Mouse (Mus musculus): ENCODE data around the gene Rsl1.
"Not testable (repeated sequence)": the region's sequence is repeated elsewhere in the genome, so short reads cannot be mapped to it uniquely, and the experiment has no call there.

Rsl1 gene

GRCm38 (mm10) chr13:67172991-67173722 is at the start of gene Rsl1:
Gene Rsl1 (plus strand): TSS chr13:67173182.
- peak; percentile 61 to 68 for DNase-seq

DNA sequence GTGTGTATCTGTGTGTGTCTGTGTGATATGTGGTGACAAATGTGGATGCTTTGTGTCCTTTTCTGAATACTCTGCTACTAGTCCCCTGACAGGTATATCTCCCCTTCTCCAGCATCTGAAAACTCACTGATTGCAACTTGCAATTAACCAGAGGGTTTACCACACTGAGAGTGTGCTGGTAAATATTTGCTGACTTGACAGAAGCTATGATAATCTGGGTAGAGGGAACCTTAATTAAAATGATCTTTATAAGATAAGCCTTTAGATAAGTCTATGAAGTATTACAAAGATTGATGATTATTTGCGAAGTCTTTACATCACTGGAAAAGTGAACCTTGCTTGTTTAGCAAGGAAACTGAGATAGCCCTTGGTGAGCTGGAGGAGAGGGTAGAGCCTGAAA is 48.5 kb upstream of the Rsl1 start:
- DNase-seq = no peak

GRCm38 (mm10) chr13:67127507-67127906 is 45.5 kb upstream of the Rsl1 start:
- not testable (repeated sequence) for DNase-seq

DNA sequence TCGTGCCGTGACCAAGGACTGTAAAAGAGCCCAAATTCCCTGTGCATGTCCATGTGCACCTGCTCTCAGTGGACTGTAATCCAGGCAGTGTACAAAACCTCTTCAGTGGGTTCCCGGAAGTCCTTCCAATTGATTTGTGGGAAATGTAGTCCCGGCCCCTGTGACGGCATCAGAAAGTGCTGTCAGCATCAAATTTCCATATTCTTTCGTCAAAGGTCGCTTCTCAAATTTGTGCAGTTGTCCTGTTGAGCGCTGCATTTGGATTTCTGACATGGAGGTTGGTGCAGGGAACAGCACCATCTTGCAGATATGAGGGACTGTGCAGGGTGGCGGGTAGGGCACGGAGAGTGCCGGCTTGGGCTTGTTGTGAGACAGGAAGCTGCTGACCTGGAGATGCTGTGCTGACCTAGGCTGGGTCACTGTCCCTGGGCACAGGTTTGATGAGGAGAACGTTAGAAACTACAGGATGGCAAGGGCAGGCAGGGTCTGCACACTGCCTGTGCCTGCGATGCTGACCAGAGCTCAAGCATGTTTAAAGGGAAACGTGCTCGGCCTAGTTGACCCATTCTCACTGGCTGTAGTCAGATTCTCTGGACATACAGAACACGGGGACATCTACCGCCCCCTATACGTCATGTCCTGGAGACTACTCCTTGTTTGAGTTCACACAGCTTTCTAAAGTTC is 44.8 kb upstream of the Rsl1 start:
- DNase-seq = peak; percentile 51 to 62

GRCm38 (mm10) chr13:67166122-67166521 is 6.9 kb upstream of the Rsl1 start:
- not testable (repeated sequence) for DNase-seq

GRCm38 (mm10) chr13:67173723-67174055 is 707 bp downstream of the Rsl1 start:
- DNase-seq = no peak

DNA sequence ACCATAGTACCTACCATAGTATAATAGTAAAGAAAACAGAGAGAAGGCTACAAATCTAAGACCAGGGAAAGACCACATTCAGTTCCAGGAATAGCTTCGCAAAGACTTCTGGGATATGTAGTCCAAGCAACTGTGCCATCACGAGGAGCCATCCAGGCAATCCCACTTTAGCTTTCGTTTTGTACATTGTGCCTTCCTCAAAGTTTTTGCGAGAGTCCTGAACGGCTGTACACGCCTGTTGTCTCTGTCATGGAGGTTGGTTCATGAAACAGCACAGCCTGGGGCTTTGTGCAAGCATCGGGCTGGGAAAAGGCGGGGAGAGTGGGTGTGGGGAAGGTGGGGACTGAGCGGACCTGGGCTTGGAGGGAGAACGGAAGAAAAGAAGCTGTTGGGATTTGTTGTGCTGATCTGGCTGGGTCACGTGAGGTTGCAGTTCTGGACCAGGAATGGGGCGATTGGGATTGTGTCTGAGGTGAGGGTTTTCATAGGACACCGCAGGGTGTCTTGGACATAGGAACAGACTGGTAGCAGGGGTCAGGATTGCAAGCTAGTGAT is 21.4 kb downstream of the Rsl1 start, which contains the start of gene Zfp455:
Zfp455 (plus strand) TSS at position 167 of the 555 bp plus-strand sequence.
- peak in 1 of 2 experiments; percentile 21 for DNase-seq

DNA sequence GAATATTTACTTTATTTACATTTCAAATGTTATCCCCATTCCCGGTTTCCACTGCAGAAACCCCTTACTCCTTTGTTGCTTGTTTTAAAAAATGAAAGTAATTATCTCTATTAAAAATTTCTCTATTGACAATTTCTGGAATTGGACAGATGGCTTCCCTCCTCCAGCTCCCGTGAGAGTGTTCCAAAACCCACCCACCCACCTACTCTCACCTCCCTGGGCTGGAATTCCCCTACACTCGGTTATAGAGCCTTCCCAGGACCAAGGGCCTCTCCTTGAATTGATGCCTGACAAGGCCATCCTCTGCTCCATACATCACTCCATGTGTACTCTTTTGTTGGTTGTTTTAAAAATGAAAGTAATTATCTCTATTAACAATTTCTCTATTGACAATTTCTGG is 28.7 kb downstream of the Rsl1 start:
- DNase-seq = no peak

DNA sequence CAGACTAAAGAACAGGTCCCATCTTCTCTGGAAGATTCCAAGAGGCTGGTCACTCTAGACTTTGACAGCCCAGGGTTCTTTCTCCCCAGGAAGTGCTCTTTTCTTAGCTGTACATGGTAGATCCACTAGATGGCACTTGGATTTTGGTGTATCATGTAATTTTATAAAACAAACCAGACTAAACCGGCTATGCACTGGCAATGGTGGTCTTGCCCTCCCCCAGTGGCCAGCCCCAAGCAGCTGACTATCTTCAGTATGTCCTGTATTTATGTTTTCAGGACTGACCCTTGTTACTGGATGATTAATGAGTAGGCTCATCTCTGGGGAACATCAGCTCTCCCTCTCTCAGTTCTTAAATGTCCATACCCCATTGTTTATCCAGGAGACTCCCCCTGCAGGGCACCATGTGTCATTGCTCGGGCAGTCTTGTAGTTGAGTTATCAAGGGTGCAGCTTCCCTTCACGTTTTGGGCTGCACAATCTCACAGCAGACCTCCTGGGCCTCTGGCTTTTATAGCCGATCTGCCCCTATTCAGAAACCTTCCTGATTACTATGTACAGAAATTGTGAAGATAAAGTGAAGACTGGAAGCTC is 41.1 kb downstream of the Rsl1 start:
- DNase-seq = no peak
